Mouse (Mus musculus) CH12.LX (cell line): ENCODE data around the gene Corin. TPM values are rescaled to one million over a fixed set of nuclear protein-coding genes. Genes with fewer than 3 reads are reported as not detected.

ENCODE experiments used
- DNase-seq: peaks from one replicate; pipeline ENCODE4 v3.0.0-alpha.2; 2013; ENCODE audit errors: extremely low read depth
- H3K27ac ChIP-seq: 2 replicates; pipeline ENCODE4 v1.5.1; 2012; ENCODE audit warnings: low read depth, mild to moderate bottlenecking, control low read depth, moderate library complexity; ENCODE audit not compliant: insufficient read depth
- H3K27me3 ChIP-seq: replicated peaks from 2 replicates; pipeline ENCODE3; 2012; ENCODE audit warnings: inconsistent platforms
- H3K36me3 ChIP-seq, 2 experiments: replicated peaks in 1 of 2; 2 replicates each; pipeline versions ENCODE3 to v1.6.1; 2012; ENCODE audit warnings: inconsistent platforms in 1 of 2, low read length in 1 of 2, mild to moderate bottlenecking in 1 of 2, mixed read lengths in 1 of 2, moderate library complexity in 1 of 2; ENCODE audit not compliant: control insufficient read depth in 1 of 2, insufficient read depth in 1 of 2
- H3K4me1 ChIP-seq, 2 experiments: 2 replicates each; pipeline ENCODE4 v1.6.1; 2012; ENCODE audit warnings: inconsistent platforms in 1 of 2, moderate library complexity in 1 of 2; ENCODE audit not compliant: insufficient read depth in 2 of 2, control insufficient read depth in 1 of 2
- H3K4me2 ChIP-seq: 2 replicates; pipeline ENCODE4 v1.6.1; 2012; ENCODE audit warnings: low read depth, mild to moderate bottlenecking, control low read depth; ENCODE audit not compliant: poor library complexity, insufficient read depth, severe bottlenecking
- H3K4me3 ChIP-seq, 3 experiments: fragments of 150-350 bp in 1 of 3; sonication (generic) in 1 of 3; replicated peaks in 1 of 3; 2 replicates each; pipeline versions ENCODE3 to v1.5.1; 2011 to 2012; ENCODE audit warnings: low read depth in 2 of 3, low read length in 2 of 3, mild to moderate bottlenecking in 2 of 3, moderate library complexity in 2 of 3, control low read depth in 1 of 3, improper control_type of control experiment in 1 of 3, inconsistent platforms in 1 of 3, mixed read lengths in 1 of 3; ENCODE audit not compliant: poor library complexity in 1 of 3
- H3K79me2 ChIP-seq: replicated peaks from 2 replicates; pipeline ENCODE4 v1.6.1; 2012; ENCODE audit warnings: mild to moderate bottlenecking, moderate library complexity; ENCODE audit not compliant: control insufficient read depth, poor library complexity, insufficient read depth, severe bottlenecking; ENCODE audit errors: extremely low read depth
- H3K9ac ChIP-seq: 2 replicates; pipeline ENCODE4 v1.6.1; 2012; ENCODE audit warnings: low read depth, mild to moderate bottlenecking, control low read depth, moderate library complexity; ENCODE audit not compliant: insufficient read depth
- H3K9me3 ChIP-seq: replicated peaks from 2 replicates; pipeline ENCODE3; 2012; ENCODE audit warnings: low read length, inconsistent platforms, mixed read lengths
- BHLHE40 ChIP-seq: IDR thresholded peaks from 2 replicates; pipeline ENCODE4 v1.6.1; 2011; ENCODE audit warnings: mild to moderate bottlenecking, low read depth, low read length, improper control_type of control experiment
- CHD2 ChIP-seq: IDR thresholded peaks from 2 replicates; pipeline ENCODE4 v1.6.1; 2011; ENCODE audit warnings: low read length, improper control_type of control experiment
- EP300 ChIP-seq: IDR thresholded peaks from 2 replicates; pipeline ENCODE4 v1.6.1; 2011; ENCODE audit warnings: low read length, improper control_type of control experiment
- HCFC1 ChIP-seq: IDR thresholded peaks from 2 replicates; pipeline ENCODE4 v1.6.1; 2012; ENCODE audit warnings: low read depth, mild to moderate bottlenecking, inconsistent platforms, low read length, improper control_type of control experiment
- JUND ChIP-seq: conservative IDR thresholded peaks from 2 replicates; pipeline ENCODE4 v1.6.1; 2011; ENCODE audit warnings: low read depth, low read length, improper control_type of control experiment
- MAFK ChIP-seq: IDR thresholded peaks from 2 replicates; pipeline ENCODE4 v1.6.1; 2011; ENCODE audit warnings: low read length, improper control_type of control experiment; ENCODE audit not compliant: insufficient replicate concordance
- MAX ChIP-seq: IDR thresholded peaks from 2 replicates; pipeline ENCODE4 v1.6.1; 2011; ENCODE audit warnings: low read length, improper control_type of control experiment
- MAZ ChIP-seq: IDR thresholded peaks from 2 replicates; pipeline ENCODE4 v1.6.1; 2012; ENCODE audit warnings: low read depth, mild to moderate bottlenecking, inconsistent platforms, low read length, improper control_type of control experiment, moderate library complexity
- MXI1 ChIP-seq: IDR thresholded peaks from 2 replicates; pipeline ENCODE4 v1.6.1; 2011; ENCODE audit warnings: mild to moderate bottlenecking, low read depth, low read length, improper control_type of control experiment
- MYC ChIP-seq: IDR thresholded peaks from 2 replicates; pipeline ENCODE4 v1.6.1; 2011; ENCODE audit warnings: low read depth, mild to moderate bottlenecking, improper control_type of control experiment, low read length
- NELFE ChIP-seq: IDR thresholded peaks from 2 replicates; pipeline ENCODE4 v1.6.1; 2011; ENCODE audit warnings: low read depth, low read length, improper control_type of control experiment
- POLR2A ChIP-seq: IDR thresholded peaks from 2 replicates; pipeline ENCODE4 v1.6.1; 2011; ENCODE audit warnings: low read depth, mild to moderate bottlenecking, improper control_type of control experiment, low read length
- POLR2AphosphoS2 ChIP-seq: IDR thresholded peaks from 2 replicates; pipeline ENCODE4 v1.6.1; 2011; ENCODE audit warnings: low read depth, low read length, improper control_type of control experiment
- RAD21 ChIP-seq: IDR thresholded peaks from 2 replicates; pipeline ENCODE4 v1.6.1; 2011; ENCODE audit warnings: low read depth, mild to moderate bottlenecking, low read length, improper control_type of control experiment, moderate library complexity
- RCOR1 ChIP-seq: conservative IDR thresholded peaks from 2 replicates; pipeline ENCODE4 v1.6.1; 2012; ENCODE audit warnings: low read depth, mild to moderate bottlenecking, inconsistent platforms, low read length, improper control_type of control experiment
- SMC3 ChIP-seq: IDR thresholded peaks from 2 replicates; pipeline ENCODE4 v1.6.1; 2011; ENCODE audit warnings: low read depth, low read length, improper control_type of control experiment
- TBP ChIP-seq: conservative IDR thresholded peaks from 2 replicates; pipeline ENCODE4 v1.6.1; 2011; ENCODE audit warnings: low read depth, low read length, improper control_type of control experiment
- TCF12 ChIP-seq: IDR thresholded peaks from 2 replicates; pipeline ENCODE4 v1.6.1; 2014; ENCODE audit warnings: low read depth, mild to moderate bottlenecking, inconsistent platforms, low read length, improper control_type of control experiment
- USF1 ChIP-seq: IDR thresholded peaks from 2 replicates; pipeline ENCODE4 v1.6.1; 2014; ENCODE audit warnings: low read depth, mild to moderate bottlenecking, inconsistent platforms, low read length, improper control_type of control experiment
- ZKSCAN1 ChIP-seq: IDR thresholded peaks from 2 replicates; pipeline ENCODE4 v1.6.1; 2012; ENCODE audit warnings: low read depth, inconsistent platforms, low read length, improper control_type of control experiment, borderline replicate concordance
- ZNF384 ChIP-seq: IDR thresholded peaks from 2 replicates; pipeline ENCODE4 v1.6.1; 2012; ENCODE audit warnings: low read depth, low read length, improper control_type of control experiment, inconsistent platforms
- dilution Hi-C: fragments of 300-500 bp; cut with MboI; formaldehyde crosslinking; loops from 2 replicates; pipeline ENCODE4 v1.14.3; 2020; ENCODE audit warnings: low sequenced_read_pairs; ENCODE audit not compliant: extremely low pct_unique_long_range_greater_than_20kb, extremely low pct_ligation_motif_present
- in situ Hi-C: fragments of 300-500 bp; cut with MboI; formaldehyde crosslinking; loops from 3 replicates; pipeline ENCODE4 v1.14.3; 2019; ENCODE audit warnings: low sequenced_read_pairs, low pct_ligation_motif_present, low pct_unique_long_range_greater_than_20kb, mixed read lengths
- polyA plus RNA-seq: library from polyadenylated mRNA; unstranded; fragments of >175 nt; gene quantifications from 2 replicates; pipeline ENCODE4 v1.2.1, GENCODE M21; 2012; ENCODE audit warnings: low read depth; ENCODE audit not compliant: insufficient read length
- total RNA-seq, 2 experiments: library from RNA; depleted of rRNA; stranded (reverse); fragments of 300-350 nt in 1 of 2; fragments of >200 nt in 1 of 2; gene quantifications; 2 replicates each; pipeline ENCODE4 v1.2.3; 2012 to 2014

Corin gene
- total and polyA plus RNA-seq, 3 experiments: not detected

DNA sequence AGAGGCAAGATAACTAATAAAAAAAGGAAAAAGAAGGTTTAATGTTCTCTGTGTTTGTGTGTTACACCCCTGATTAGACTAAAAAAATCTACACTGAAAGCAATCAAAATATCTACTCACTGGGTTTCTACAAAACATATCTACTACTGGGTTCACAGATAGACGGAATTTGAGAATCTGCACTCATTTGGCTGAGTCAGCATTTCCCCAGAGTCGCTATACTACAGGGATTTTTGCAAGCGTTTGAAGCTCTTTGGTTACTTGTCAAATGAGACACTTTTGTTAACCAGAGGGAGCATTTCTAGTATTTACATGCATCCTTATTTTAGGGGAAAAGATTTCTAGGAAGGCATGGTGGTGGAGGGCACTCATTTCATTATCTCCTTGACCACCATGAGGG is 136.3 kb downstream of the Corin start:
- Histone ChIP-seq H3K36me3 (no peaks in the 10 kb centered on the region), H3K4me2 (no peak overlapping the region), H3K27me3 (no peaks in the 10 kb centered on the region), H3K4me3 (no peak overlapping the region), H3K4me1 (no peaks in the 10 kb centered on the region), H3K9me3 (no peaks in the 10 kb centered on the region), H3K9ac (no peak overlapping the region), H3K79me2 (no peaks in the 10 kb centered on the region), H3K27ac (no peak overlapping the region)
- in situ Hi-C loops: loop anchor here (25.0 kb wide), 1 partner anchor 244 kb away; no protein-coding TSS in a partner anchor
- dilution Hi-C loops: no loop called here
- DNase-seq: no peak
- peak; percentile 97 for TF ChIP-seq MAFK
- no peak for TF ChIP-seq BHLHE40
- TF ChIP-seq RAD21: no peak

DNA sequence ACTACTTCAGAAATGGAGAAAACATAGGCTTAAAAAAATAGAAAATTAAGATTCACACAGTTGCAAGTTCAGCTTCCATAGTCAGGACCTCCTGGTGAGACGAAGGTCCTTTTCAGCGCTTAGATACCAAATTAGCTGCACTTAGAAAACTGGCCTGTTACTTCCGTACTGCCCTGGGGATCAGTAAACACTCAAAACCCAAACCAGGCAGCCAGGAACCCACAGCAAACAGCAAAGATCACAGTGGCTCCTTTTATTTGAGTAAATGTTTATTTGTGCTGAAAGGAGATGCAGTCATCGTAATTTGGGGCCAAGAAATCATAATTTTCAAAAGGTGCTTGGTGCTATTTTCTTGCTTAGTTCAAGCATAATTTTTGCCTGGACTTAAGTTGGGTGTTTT is 138.5 kb downstream of the Corin start:
- Histone ChIP-seq H3K4me1 (no peaks in the 10 kb centered on the region), H3K4me3 (no peak overlapping the region), H3K9me3 (no peaks in the 10 kb centered on the region), H3K27ac (no peak overlapping the region), H3K79me2 (no peaks in the 10 kb centered on the region), H3K36me3 (no peaks in the 10 kb centered on the region), H3K4me2 (no peak overlapping the region), H3K27me3 (no peaks in the 10 kb centered on the region), H3K9ac (no peak overlapping the region)
- DNase-seq: no peak
- in situ Hi-C loops: loop anchor here (25.0 kb wide), 1 partner anchor 246 kb away; no protein-coding TSS in a partner anchor
- dilution Hi-C loops: no loop called here
- TF ChIP-seq HCFC1 (no peak), CHD2 (no peak), RCOR1 (no peak), NELFE (no peak), ZNF384 (no peak), USF1 (no peak), MYC (no peak), TBP (no peak), MXI1 (no peak), MAFK (no peak), POLR2A (no peak), MAX (no peak), JUND (no peak), ZKSCAN1 (no peak), MAZ (no peak), EP300 (no peak), POLR2AphosphoS2 (no peak), SMC3 (no peak), TCF12 (no peak), BHLHE40 (no peak)
